Mouse (Mus musculus) liver, embryonic 14.5 days (tissue): ENCODE results near the gene Dll3.
A peak's percentile ranks its signal among the peaks of the same experiment; 100 is the strongest.

ENCODE experiments used
- CTCF ChIP-seq: IDR thresholded peaks from 2 replicates; pipeline ENCODE4 v1.5.1; 2016; ENCODE audit warnings: antibody characterized with exemption, low read depth, control low read depth
- EP300 ChIP-seq: IDR thresholded peaks from 2 replicates; pipeline ENCODE4 v1.6.1; 2016; ENCODE audit warnings: antibody characterized with exemption, low read depth

- TF ChIP-seq CTCF (peak; percentile 20), EP300 (no peak)
These were observed 48.3 kb upstream of the Dll3 start, which contains the start of gene Rps16 for GRCm38 (mm10) chr7:28350155-28350883.
